Mouse (Mus musculus) liver, embryonic 14.5 days (tissue): ENCODE data around the gene Sf3a2. TPM values are rescaled to one million over a fixed set of nuclear protein-coding genes. Genes with fewer than 3 reads are reported as not detected.
"Not testable (repeated sequence)": the region's sequence is repeated elsewhere in the genome, so short reads cannot be mapped to it uniquely, and the experiment has no call there.

Experiments used
- ATAC-seq: fragments of 200-750 bp; cut with Nextera tagmentation; 2 replicates; pipeline ENCODE4 v1.8.0; 2017; ENCODE audit warnings: moderate number of reproducible peaks, mild to moderate bottlenecking, moderate library complexity; ENCODE audit not compliant: insufficient read depth
- DNase-seq, 3 experiments: peaks; one replicate each; pipeline ENCODE4 v3.0.0-alpha.2; 2012 to 2013; ENCODE audit warnings: low read depth in 3 of 3, low spot score in 3 of 3
- H3K27ac ChIP-seq: fragments of 300-500 bp; sonication (generic); 2 replicates; pipeline ENCODE4 v1.5.1; 2014; ENCODE audit warnings: moderate library complexity, mild to moderate bottlenecking, control low read depth, inconsistent platforms
- H3K27me3 ChIP-seq: fragments of 300-500 bp; sonication (generic); 2 replicates; pipeline ENCODE4 v1.6.1; 2014; ENCODE audit warnings: mild to moderate bottlenecking, low read length, moderate library complexity; ENCODE audit not compliant: control insufficient read depth, insufficient read depth
- H3K36me3 ChIP-seq: fragments of 300-500 bp; sonication (generic); replicated peaks from 2 replicates; pipeline ENCODE4 v1.6.1; 2014; ENCODE audit warnings: low read depth; ENCODE audit not compliant: control insufficient read depth, insufficient read depth
- H3K4me1 ChIP-seq, 2 experiments: fragments of 200-500 bp in 1 of 2; fragments of 300-500 bp in 1 of 2; sonication (generic) in 1 of 2; replicated peaks; 2 replicates each; pipeline ENCODE4 v1.6.1; 2012 to 2014; ENCODE audit warnings: antibody characterized with exemption in 1 of 2, inconsistent platforms in 1 of 2, low read length in 1 of 2; ENCODE audit not compliant: control insufficient read depth in 2 of 2, insufficient read depth in 2 of 2
- H3K4me2 ChIP-seq: fragments of 300-500 bp; sonication (generic); 2 replicates; pipeline ENCODE4 v1.6.1; 2014; ENCODE audit warnings: low read depth, mild to moderate bottlenecking, control low read depth, moderate library complexity
- H3K4me3 ChIP-seq, 2 experiments: fragments of 200-500 bp in 1 of 2; fragments of 300-500 bp in 1 of 2; sonication (generic) in 1 of 2; 2 replicates each; pipeline ENCODE4 v1.5.1; 2012 to 2014; ENCODE audit warnings: low read depth in 2 of 2, low read length in 2 of 2, mild to moderate bottlenecking in 2 of 2, control low read depth in 1 of 2, inconsistent platforms in 1 of 2, moderate library complexity in 1 of 2; ENCODE audit not compliant: insufficient read depth in 1 of 2
- H3K9ac ChIP-seq: fragments of 300-500 bp; sonication (generic); replicated peaks from 2 replicates; pipeline ENCODE4 v1.6.1; 2014; ENCODE audit warnings: mild to moderate bottlenecking, control low read depth, moderate library complexity
- H3K9me3 ChIP-seq: fragments of 300-500 bp; sonication (generic); 2 replicates; pipeline ENCODE4 v1.6.1; 2016; ENCODE audit warnings: low read length, mixed read lengths; ENCODE audit not compliant: control insufficient read depth
- CTCF ChIP-seq: IDR thresholded peaks from 2 replicates; pipeline ENCODE4 v1.5.1; 2016; ENCODE audit warnings: antibody characterized with exemption, low read depth, control low read depth
- EP300 ChIP-seq: IDR thresholded peaks from 2 replicates; pipeline ENCODE4 v1.6.1; 2016; ENCODE audit warnings: antibody characterized with exemption, low read depth
- WGBS: fragments of 180-500 bp; shearing (Covaris S2); extraction: QIAGEN DNeasy Blood & Tissue Kit; methylation state at CpG from one replicate; pipeline ENCODE4 v1.1.7; 2014; ENCODE audit not compliant: insufficient replicate concordance; 5-methylcytosine and 5-hydroxymethylcytosine counted together
- polyA plus RNA-seq, 2 experiments: library from polyadenylated mRNA; depleted of rRNA in 1 of 2; stranded (reverse) in 1 of 2; unstranded in 1 of 2; fragments of >200 nt; fragmentation: Nextera tagmentation in 1 of 2; extraction: Ambion mirVana in 1 of 2; gene quantifications; 2 replicates each; pipeline versions ENCODE4 v1.2.1 to v1.2.3; 2012 to 2014

Sf3a2 gene
- polyA plus RNA-seq, 2 experiments: 35.6 to 36.1 TPM

GRCm38 (mm10) chr10:80817164-80817563, 19.2 kb downstream of the Sf3a2 start:
- Histone ChIP-seq H3K27ac (no peak overlapping the region), H3K36me3 (no peaks in the 10 kb centered on the region), H3K9ac (no peak overlapping the region), H3K4me2 (no peak overlapping the region), H3K9me3 (no peaks in the 10 kb centered on the region), H3K4me3 (no peak overlapping the region), H3K27me3 (peaks cover 2% of the 10 kb centered on the region; the same call in 1 of the 2 replicates), H3K4me1 (peaks cover 18 to 21% of the 10 kb centered on the region in 2 experiments)
- DNase-seq (no peak), ATAC-seq (no peak)
- TF ChIP-seq EP300 (no peak), CTCF (no peak)
- 67% methylated on average over 2 of the region's 2 CpGs for WGBS

- WGBS: 82% methylated on average over 7 of the region's 7 CpGs
- H3K9ac ChIP-seq, ATAC-seq, H3K4me2 ChIP-seq, H3K27me3 ChIP-seq, H3K36me3 ChIP-seq, H3K9me3 ChIP-seq, DNase-seq, H3K4me3 ChIP-seq: not testable (repeated sequence)
- peak; percentile 56 for TF ChIP-seq CTCF
- Histone ChIP-seq H3K27ac (peak overlapping the region; percentile 94), H3K4me1 (peaks cover 22 to 26% of the 10 kb centered on the region in 2 experiments)
Measured at GRCm38 (mm10) chr10:80817955-80818354, 20.0 kb downstream of the Sf3a2 start.

GRCm38 (mm10) chr10:80818599-80819281, 20.7 kb downstream of the Sf3a2 start:
- ATAC-seq: peak; percentile 98
- Histone ChIP-seq H3K4me3 (0 out of 4 replicates have a peak overlapping the region, but pooled peaks of 1 of the 2 experiments have one; percentile 3), H3K27me3 (no peaks in the 10 kb centered on the region), H3K9ac (peak overlapping the region; percentile 61), H3K9me3 (no peaks in the 10 kb centered on the region), H3K36me3 (no peaks in the 10 kb centered on the region), H3K27ac (peak overlapping the region; percentile 94), H3K4me1 (peaks cover 26 to 27% of the 10 kb centered on the region in 2 experiments), H3K4me2 (peak overlapping the region; percentile 58)
- TF ChIP-seq CTCF: no peak
- peak; percentile 77 for TF ChIP-seq EP300
- peak; percentile 81 to 84 (median 82) for DNase-seq
- 29% methylated on average over 6 of the region's 6 CpGs for WGBS

- DNase-seq (no peak), ATAC-seq (no peak)
- peak overlapping the region; percentile 94 for H3K27ac ChIP-seq
- no peaks in the 10 kb centered on the region for H3K36me3 ChIP-seq
- H3K4me3 ChIP-seq: no peak overlapping the region
- no peaks in the 10 kb centered on the region for H3K27me3 ChIP-seq
- TF ChIP-seq CTCF (no peak), EP300 (no peak)
- H3K4me1 ChIP-seq: peaks cover 32 to 33% of the 10 kb centered on the region in 2 experiments
- peak overlapping the region; percentile 61 for H3K9ac ChIP-seq
- 47% methylated on average over 3 of the region's 3 CpGs for WGBS
- H3K9me3 ChIP-seq: no peaks in the 10 kb centered on the region
- H3K4me2 ChIP-seq: peak overlapping the region; percentile 58
Measured at GRCm38 (mm10) chr10:80819406-80819805, 21.4 kb downstream of the Sf3a2 start.

GRCm38 (mm10) chr10:80821991-80822390, 24.0 kb downstream of the Sf3a2 start:
- H3K27ac ChIP-seq: peak overlapping the region; percentile 52
- WGBS: 45% methylated on average over 2 of the region's 2 CpGs
- no peak for DNase-seq

More at GRCm38 (mm10) chr10:80821991-80822390, 24.0 kb downstream of the Sf3a2 start:
- no peak overlapping the region for H3K9ac ChIP-seq
- H3K36me3 ChIP-seq: no peaks in the 10 kb centered on the region
- peak overlapping the region; percentile 5; the same call in 1 of the 2 replicates for H3K4me2 ChIP-seq
- H3K4me3 ChIP-seq: no peak overlapping the region
- peaks cover 44 to 46% of the 10 kb centered on the region in 2 experiments for H3K4me1 ChIP-seq
- no peak for TF ChIP-seq EP300
- peak; percentile 74 for TF ChIP-seq CTCF
- H3K27me3 ChIP-seq: no peaks in the 10 kb centered on the region
- no peak for ATAC-seq
- no peaks in the 10 kb centered on the region for H3K9me3 ChIP-seq
